Mouse (Mus musculus): ENCODE measurements around the gene Rusc2. TPM values are rescaled to one million over a fixed set of nuclear protein-coding genes. Genes with fewer than 3 reads are reported as not detected.

Gene Rusc2
- polyA plus RNA-seq, 1 experiment from 2014 or later: 23.4 TPM

DNA sequence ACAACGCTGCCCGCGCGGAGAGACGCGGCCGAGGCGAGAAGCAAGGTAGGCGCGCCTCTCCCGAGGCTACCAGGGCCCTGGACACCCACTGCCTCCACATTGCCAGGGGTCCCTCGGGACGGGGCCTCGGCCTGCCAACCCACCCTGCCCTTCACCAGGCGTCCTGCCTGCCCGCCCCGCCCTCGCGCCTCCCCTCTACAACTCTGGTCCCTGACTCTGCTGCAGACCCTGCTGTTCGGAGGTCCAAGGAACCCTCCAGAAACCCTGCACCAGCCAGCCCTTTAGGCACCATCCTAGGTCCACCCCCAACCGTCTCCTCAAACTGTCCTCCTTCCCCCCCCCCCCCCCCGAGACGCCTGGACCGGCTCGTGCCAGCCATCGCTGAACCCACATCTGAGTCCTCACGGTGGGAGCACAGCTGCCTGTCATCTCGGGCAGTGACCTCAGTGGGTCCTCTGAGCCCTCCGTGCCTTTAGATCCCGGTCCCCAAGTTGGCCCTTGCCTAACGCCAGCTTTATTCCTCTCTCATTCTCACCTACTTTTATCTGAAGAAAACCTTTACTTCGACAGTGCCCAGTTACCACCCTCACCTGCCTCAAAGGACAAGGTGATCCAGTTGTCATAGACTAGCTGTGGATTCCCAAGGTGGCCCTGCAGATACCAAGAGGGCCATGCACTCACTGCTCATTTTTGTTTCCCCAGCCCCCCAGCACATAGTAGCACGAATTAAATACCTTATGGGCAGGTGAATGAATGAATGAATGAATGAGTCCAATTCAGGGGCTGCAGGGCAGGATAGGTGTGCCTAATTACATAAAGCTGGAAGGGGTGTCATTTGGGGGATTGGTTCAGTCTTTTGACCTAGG, 609 bp downstream of the Rusc2 start:
- peak; percentile 63 for ATAC-seq
- TF ChIP-seq EP300 (IDR thresholded peaks at IDR 0.05) (no peak), CTCF (IDR thresholded peaks at IDR 0.05) (no peak)

DNA sequence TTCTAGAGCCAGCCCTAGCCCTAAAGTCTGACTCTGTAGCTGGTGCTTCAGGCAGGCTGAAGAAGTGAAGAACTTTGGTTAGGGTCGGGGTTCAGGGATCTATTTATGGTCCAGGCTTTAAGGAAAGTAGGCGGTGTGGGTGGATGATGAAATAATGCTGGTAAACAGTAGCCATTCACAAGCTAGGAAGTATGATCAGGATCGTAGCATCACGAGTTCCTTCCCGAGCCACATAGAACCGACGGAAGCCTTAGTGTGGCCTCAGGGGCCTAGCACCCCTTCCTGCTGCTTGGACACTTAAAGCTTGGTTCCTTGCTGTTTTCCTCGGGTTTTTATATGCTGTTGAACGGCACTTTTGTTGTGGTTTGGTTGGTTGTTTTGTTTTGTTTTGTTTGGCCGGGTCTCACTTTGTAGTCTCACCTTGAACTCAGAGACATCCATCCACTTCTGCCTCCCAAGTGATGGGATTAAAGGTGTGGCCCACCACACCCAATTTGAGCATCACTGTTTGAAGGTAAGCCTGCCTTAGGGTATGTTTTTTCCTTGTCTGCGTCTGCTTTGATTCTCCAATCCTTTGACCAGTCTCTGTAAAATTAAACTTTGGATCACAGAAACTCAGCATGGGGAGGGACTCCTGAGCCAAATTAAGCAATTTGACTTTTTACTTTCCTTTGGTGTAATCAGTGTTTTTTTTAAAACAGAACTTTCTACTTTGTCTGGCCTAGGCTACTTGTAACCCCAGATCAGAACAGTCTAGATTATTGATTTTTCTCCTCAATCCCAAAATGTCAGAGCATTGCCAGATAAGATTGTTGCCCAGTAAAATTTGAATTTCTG, 1.7 kb downstream of the Rusc2 start:
- Histone ChIP-seq H3K4me1 (ENCODE audit: insufficient read depth, low read depth, low read length) (peaks cover 7% of the 10 kb centered on the region), H3K4me3 (ENCODE audit: low read depth, low read length) (peak overlapping the region; percentile 77), H3K9ac (replicated peaks; ENCODE audit: low read depth) (peak overlapping the region; percentile 30), H3K27me3 (replicated peaks; ENCODE audit: insufficient read depth, low read length) (no peaks in the 10 kb centered on the region), H3K9me3 (ENCODE audit: low read length) (no peaks in the 10 kb centered on the region), H3K4me2 (replicated peaks; ENCODE audit: low read depth, low read length) (peak overlapping the region; percentile 85), H3K36me3 (ENCODE audit: insufficient read depth, low read length) (no peaks in the 10 kb centered on the region), H3K27ac (ENCODE audit: low read length) (peak overlapping the region; percentile 96)
- ATAC-seq: no peak
- TF ChIP-seq EP300 (IDR thresholded peaks at IDR 0.05): peak; percentile 29; the same call in 1 of the 2 replicates
- no peak for TF ChIP-seq CTCF (IDR thresholded peaks at IDR 0.05)
- WGBS: 43% methylated on average over 11 of the region's 11 CpGs
- peak; percentile 56 for DNase-seq (ENCODE audit: low spot score)

More for the DNA sequence above, 609 bp downstream of the Rusc2 start:
- peak overlapping the region; percentile 77 for H3K4me3 ChIP-seq (ENCODE audit: low read depth, low read length)
- no peaks in the 10 kb centered on the region for H3K36me3 ChIP-seq (ENCODE audit: insufficient read depth, low read length)
- WGBS: 4% methylated on average over 17 of the region's 33 CpGs
- H3K9ac ChIP-seq (replicated peaks; ENCODE audit: low read depth): peak overlapping the region; percentile 91
- no peaks in the 10 kb centered on the region for H3K27me3 ChIP-seq (replicated peaks; ENCODE audit: insufficient read depth, low read length)
- H3K9me3 ChIP-seq (ENCODE audit: low read length): no peaks in the 10 kb centered on the region
- H3K4me1 ChIP-seq (ENCODE audit: insufficient read depth, low read depth, low read length): peaks cover 7% of the 10 kb centered on the region
- peak; percentile 67 for DNase-seq (ENCODE audit: low spot score)
- peak overlapping the region; percentile 85 for H3K4me2 ChIP-seq (replicated peaks; ENCODE audit: low read depth, low read length)
- peak overlapping the region; percentile 96 for H3K27ac ChIP-seq (ENCODE audit: low read length)

DNA sequence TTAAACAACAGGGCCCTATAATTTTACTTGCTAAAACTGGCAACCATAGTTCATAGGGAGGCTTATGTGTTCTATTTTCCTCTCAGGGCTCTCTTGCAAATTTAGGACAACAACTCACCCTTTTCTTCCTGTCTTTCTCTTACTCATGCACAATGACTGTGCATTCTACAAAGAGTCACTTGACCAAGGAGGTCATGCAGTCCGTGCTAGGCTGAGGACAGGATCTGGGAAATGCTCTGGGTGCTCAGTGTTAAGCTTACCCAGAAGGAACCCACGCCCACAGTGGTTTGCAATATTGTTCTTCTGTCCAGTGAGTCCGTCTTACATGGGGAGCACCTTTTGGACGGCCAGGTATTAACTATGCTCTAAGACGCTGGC, 2.3 kb downstream of the Rusc2 start:
- Histone ChIP-seq H3K36me3 (ENCODE audit: insufficient read depth, low read length) (no peaks in the 10 kb centered on the region), H3K9me3 (ENCODE audit: low read length) (no peaks in the 10 kb centered on the region), H3K27ac (ENCODE audit: low read length) (peak overlapping the region; percentile 96), H3K4me3 (ENCODE audit: low read depth, low read length) (no peak overlapping the region), H3K4me2 (replicated peaks; ENCODE audit: low read depth, low read length) (peak overlapping the region; percentile 85; the same call in 1 of the 2 replicates), H3K27me3 (replicated peaks; ENCODE audit: insufficient read depth, low read length) (no peaks in the 10 kb centered on the region), H3K4me1 (ENCODE audit: insufficient read depth, low read depth, low read length) (peaks cover 7% of the 10 kb centered on the region), H3K9ac (replicated peaks; ENCODE audit: low read depth) (no peak overlapping the region)
- ATAC-seq (no peak), DNase-seq (ENCODE audit: low spot score) (peak; percentile 65)
- 57% methylated on average over 5 of the region's 5 CpGs for WGBS
- no peak for TF ChIP-seq EP300 (IDR thresholded peaks at IDR 0.05)
- no peak for TF ChIP-seq CTCF (IDR thresholded peaks at IDR 0.05)

DNA sequence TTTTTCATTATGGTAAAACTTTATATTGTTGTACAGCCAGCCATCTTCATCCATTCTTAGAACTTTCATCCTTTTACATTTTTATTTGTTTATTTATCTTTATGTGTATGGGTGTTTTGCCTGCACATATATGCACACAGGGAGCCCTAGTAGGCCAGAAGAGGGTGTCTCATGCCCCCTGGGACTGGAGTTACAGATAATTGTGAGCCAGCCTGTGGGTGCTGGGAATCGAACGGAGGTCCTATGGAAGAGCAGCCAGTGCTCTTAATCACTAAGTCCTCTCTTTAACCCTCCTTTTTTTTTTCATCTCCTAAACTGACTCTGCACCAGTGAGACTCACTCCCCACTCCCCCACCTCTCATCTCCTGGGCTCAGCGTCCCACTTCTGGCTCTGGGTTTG, 2.8 kb downstream of the Rusc2 start:
- TF ChIP-seq EP300 (IDR thresholded peaks at IDR 0.05) (no peak), CTCF (IDR thresholded peaks at IDR 0.05) (no peak)
- peak overlapping the region; percentile 11 for H3K4me2 ChIP-seq (replicated peaks; ENCODE audit: low read depth, low read length)
- H3K9ac ChIP-seq (replicated peaks; ENCODE audit: low read depth): no peak overlapping the region
- no peak overlapping the region for H3K4me3 ChIP-seq (ENCODE audit: low read depth, low read length)
- peak overlapping the region; percentile 11 for H3K27ac ChIP-seq (ENCODE audit: low read length)
- 75% methylated on average over 3 of the region's 3 CpGs for WGBS
- peaks cover 8% of the 10 kb centered on the region for H3K4me1 ChIP-seq (ENCODE audit: insufficient read depth, low read depth, low read length)
- no peaks in the 10 kb centered on the region for H3K27me3 ChIP-seq (replicated peaks; ENCODE audit: insufficient read depth, low read length)
- H3K36me3 ChIP-seq (ENCODE audit: insufficient read depth, low read length): no peaks in the 10 kb centered on the region
- no peak for ATAC-seq
- no peak for DNase-seq (ENCODE audit: low spot score)
- no peaks in the 10 kb centered on the region for H3K9me3 ChIP-seq (ENCODE audit: low read length)

DNA sequence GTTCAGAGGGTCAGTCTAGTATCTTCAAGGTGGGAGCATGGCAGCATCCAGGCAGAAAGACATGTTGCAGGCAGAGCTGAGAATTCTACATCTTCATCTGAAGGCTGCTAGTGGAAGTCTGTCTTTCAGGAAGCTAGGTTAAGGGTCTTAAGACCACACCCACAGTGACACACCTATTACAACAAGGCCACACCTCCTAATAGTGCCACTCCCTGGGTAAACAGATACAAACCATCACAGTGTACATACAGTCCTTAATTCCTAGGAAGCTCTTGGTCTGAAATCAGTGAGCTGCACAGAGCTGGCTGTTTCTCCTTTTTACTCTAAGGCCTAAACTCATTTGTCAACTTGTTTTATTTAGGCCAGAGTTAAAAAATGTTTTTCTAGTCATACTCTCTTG, 5.2 kb downstream of the Rusc2 start:
- H3K27ac ChIP-seq (ENCODE audit: low read length): peak overlapping the region; percentile 69; the same call in 1 of the 2 replicates
- H3K4me3 ChIP-seq (ENCODE audit: low read depth, low read length): no peak overlapping the region

DNA sequence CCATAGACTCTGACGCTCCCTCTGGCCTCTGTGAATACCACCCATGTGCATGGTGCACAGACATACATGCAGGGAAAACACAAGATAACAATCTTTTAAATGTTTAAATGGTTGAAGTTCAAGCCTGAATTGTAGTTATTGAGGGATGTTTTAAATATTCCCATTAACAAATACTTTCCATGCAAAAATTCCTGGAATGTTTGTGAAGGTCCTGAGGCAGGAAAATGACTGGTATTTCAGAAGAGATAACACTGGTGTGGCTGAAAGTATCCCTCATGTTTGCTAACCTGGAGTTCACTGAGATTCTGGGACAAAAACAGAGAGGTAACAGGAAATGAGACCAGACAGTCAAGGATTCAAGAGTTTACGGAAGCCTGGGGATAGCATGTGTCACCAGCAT, 7.6 kb downstream of the Rusc2 start:
- H3K27me3 ChIP-seq (replicated peaks; ENCODE audit: insufficient read depth, low read length): no peaks in the 10 kb centered on the region
- H3K9me3 ChIP-seq (ENCODE audit: low read length): no peaks in the 10 kb centered on the region
- ATAC-seq (no peak), DNase-seq (ENCODE audit: low spot score) (no peak)
- no peak overlapping the region for H3K4me3 ChIP-seq (ENCODE audit: low read depth, low read length)
- H3K9ac ChIP-seq (replicated peaks; ENCODE audit: low read depth): no peak overlapping the region
- H3K27ac ChIP-seq (ENCODE audit: low read length): peak overlapping the region; percentile 84
- whole genome bisulfite sequencing: 68% methylated on average over 2 of the region's 2 CpGs
- no peak overlapping the region for H3K4me2 ChIP-seq (replicated peaks; ENCODE audit: low read depth, low read length)
- peaks cover 18% of the 10 kb centered on the region for H3K4me1 ChIP-seq (ENCODE audit: insufficient read depth, low read depth, low read length)
- TF ChIP-seq EP300 (IDR thresholded peaks at IDR 0.05) (peak; percentile 100), CTCF (IDR thresholded peaks at IDR 0.05) (no peak)
- no peaks in the 10 kb centered on the region for H3K36me3 ChIP-seq (ENCODE audit: insufficient read depth, low read length)

More for the DNA sequence above, 5.2 kb downstream of the Rusc2 start:
- no peaks in the 10 kb centered on the region for H3K27me3 ChIP-seq (replicated peaks; ENCODE audit: insufficient read depth, low read length)
- no peak overlapping the region for H3K4me2 ChIP-seq (replicated peaks; ENCODE audit: low read depth, low read length)
- H3K9ac ChIP-seq (replicated peaks; ENCODE audit: low read depth): no peak overlapping the region
- no peaks in the 10 kb centered on the region for H3K9me3 ChIP-seq (ENCODE audit: low read length)
- peaks cover 12% of the 10 kb centered on the region for H3K4me1 ChIP-seq (ENCODE audit: insufficient read depth, low read depth, low read length)
- H3K36me3 ChIP-seq (ENCODE audit: insufficient read depth, low read length): no peaks in the 10 kb centered on the region
- peak; percentile 36 for ATAC-seq
- DNase-seq (ENCODE audit: low spot score): no peak
- TF ChIP-seq CTCF (IDR thresholded peaks at IDR 0.05) (no peak), EP300 (IDR thresholded peaks at IDR 0.05) (peak; percentile 96)

Data from lung, postnatal 0 days (tissue).